Mouse (Mus musculus) induced T-regulatory cell, adult 2 months (primary cell): Measurements from ENCODE around the gene Rgsl1.

Source experiments
- DNase-seq: peaks from one replicate; pipeline ENCODE4 v3.0.0-alpha.2; 2012; ENCODE audit warnings: low read depth

Rgsl1 gene

GRCm38 (mm10) chr1:153740775-153741400 is 103.1 kb downstream of the Rgsl1 start:
- DNase-seq, result peak; percentile 42

DNA sequence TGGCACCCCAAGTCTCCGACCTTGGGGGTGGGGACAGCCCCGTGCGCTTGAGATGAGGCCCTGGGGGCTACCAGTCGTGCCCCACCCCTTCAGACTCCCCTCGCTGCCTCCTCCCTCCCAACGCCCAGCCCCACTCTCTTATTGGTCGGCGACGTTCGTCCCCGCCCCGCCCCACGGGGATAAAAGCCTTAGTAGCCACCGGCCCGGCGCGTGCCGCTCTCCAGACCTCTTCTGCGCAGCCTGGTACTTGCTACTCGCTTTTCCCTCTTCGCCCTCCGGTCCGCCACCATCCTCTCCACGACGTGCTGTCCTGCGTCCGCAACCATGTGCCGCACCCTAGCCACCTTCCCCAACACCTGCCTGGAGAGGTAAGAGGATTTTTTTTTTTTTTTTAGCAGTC is 103.8 kb downstream of the Rgsl1 start, which contains the start of gene Rgs16:
TSS of gene Rgs16 (plus strand) at position 205 of the 400 bp plus-strand sequence.
- peak; percentile 89 for DNase-seq

GRCm38 (mm10) chr1:153739437-153740015 is 104.4 kb downstream of the Rgsl1 start:
- no peak for DNase-seq

GRCm38 (mm10) chr1:153737101-153738085 is 106.5 kb downstream of the Rgsl1 start:
- no peak for DNase-seq

DNA sequence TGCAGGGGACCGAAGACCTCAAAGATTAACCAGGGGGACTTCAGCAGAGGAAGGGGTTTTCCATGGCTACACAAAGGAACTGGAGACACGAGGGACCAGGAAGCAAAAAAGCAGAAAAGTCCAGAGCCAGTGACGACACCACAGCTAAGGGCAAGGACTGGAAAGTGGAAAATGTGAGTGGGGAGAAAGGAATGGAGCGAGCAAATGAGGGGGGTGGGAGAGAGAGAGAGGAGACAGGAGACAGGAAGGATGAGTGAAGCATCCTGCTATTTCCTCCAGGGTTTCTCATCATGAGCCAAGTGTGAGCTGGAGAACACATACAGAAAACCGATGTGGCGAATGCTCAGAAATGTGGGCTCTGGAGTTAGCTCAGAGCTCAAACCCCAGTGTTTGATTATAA is 107.8 kb downstream of the Rgsl1 start:
- DNase-seq, result no peak

GRCm38 (mm10) chr1:153734866-153735265 is 109.1 kb downstream of the Rgsl1 start:
- DNase-seq, result no peak

- no peak for DNase-seq
Measured at GRCm38 (mm10) chr1:153733181-153733580, 110.8 kb downstream of the Rgsl1 start.

DNA sequence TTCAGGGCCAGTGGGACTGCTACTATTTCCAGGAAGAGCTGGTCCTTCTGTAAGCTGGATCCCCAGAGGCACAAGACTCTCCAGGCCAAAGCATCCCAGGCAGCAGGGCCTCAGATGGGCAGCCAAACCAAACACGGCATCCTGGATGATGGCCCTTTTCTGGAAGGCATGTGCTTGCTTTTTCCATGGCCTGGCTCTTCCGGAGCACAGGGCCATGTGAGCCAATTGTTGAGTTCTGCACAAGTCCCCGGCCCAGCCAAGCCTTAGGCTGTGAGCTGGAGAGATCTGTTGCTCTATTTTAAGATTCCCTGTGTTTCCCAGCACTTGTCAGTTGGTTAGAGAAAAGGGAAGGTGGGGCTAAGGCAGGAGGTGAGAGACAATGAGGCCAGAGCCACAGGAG is 113.3 kb downstream of the Rgsl1 start:
- no peak for DNase-seq

- no peak for DNase-seq
Measured at GRCm38 (mm10) chr1:153729806-153730205, 114.1 kb downstream of the Rgsl1 start.
